Mouse (Mus musculus): ENCODE results near the gene Cyp4f15. TPM values are rescaled to one million over a fixed set of nuclear protein-coding genes. Genes with fewer than 3 reads are reported as not detected.
A peak's percentile ranks its signal among the peaks of the same experiment; 100 is the strongest.

Cyp4f15 gene
- 2.3 and 3.8 TPM in 2 replicates for polyA plus RNA-seq (2016; fragmentation: Nextera tagmentation; extraction: Ambion mirVana)

- H3K4me1 ChIP-seq (replicated peaks), result peaks cover 25% of the 10 kb centered on the region
- DNase-seq (ENCODE audit: low spot score), result peak; percentile 71
- peak within 1 kb of the TSS; percentile 86 for H3K27ac ChIP-seq
- H3K27me3 ChIP-seq (ENCODE audit: insufficient read depth, poor library complexity, severe bottlenecking), result no peaks in the 10 kb centered on the region
- WGBS, result 20% methylated on average over 7 of the region's 7 CpGs
- no peaks in the 10 kb centered on the region for H3K9me3 ChIP-seq
- no peaks in the 10 kb centered on the region for H3K36me3 ChIP-seq
- H3K4me3 ChIP-seq, result peak within 1 kb of the TSS; percentile 6; the same call in 1 of the 2 replicates
Observed at GRCm38 (mm10) chr17:32685048-32685750, at the start of gene Cyp4f15. Gene Cyp4f15, plus strand, starts transcription at chr17:32685627.

- DNase-seq (ENCODE audit: low spot score), result no peak
- Histone ChIP-seq H3K4me3 (no peak overlapping the region), H3K4me1 (replicated peaks) (peaks cover 5% of the 10 kb centered on the region; the same call in 1 of the 2 replicates), H3K9me3 (no peaks in the 10 kb centered on the region), H3K27ac (no peak overlapping the region), H3K36me3 (no peaks in the 10 kb centered on the region), H3K27me3 (ENCODE audit: insufficient read depth, poor library complexity, severe bottlenecking) (no peaks in the 10 kb centered on the region)
- WGBS, result 56% methylated on average over 3 of the region's 3 CpGs
Observed at GRCm38 (mm10) chr17:32636341-32636740, 49.1 kb upstream of the Cyp4f15 start.

- WGBS, result 83% methylated on average over 2 of the region's 2 CpGs
- no peak for DNase-seq (ENCODE audit: low spot score)
- no peaks in the 10 kb centered on the region for H3K9me3 ChIP-seq
- H3K27me3 ChIP-seq (ENCODE audit: insufficient read depth, poor library complexity, severe bottlenecking), result no peaks in the 10 kb centered on the region
- H3K4me3 ChIP-seq, result no peak overlapping the region
- H3K27ac ChIP-seq, result no peak overlapping the region
- peaks cover 5% of the 10 kb centered on the region; the same call in 1 of the 2 replicates for H3K4me1 ChIP-seq (replicated peaks)
- no peaks in the 10 kb centered on the region for H3K36me3 ChIP-seq
Observed at GRCm38 (mm10) chr17:32637151-32637550, 48.3 kb upstream of the Cyp4f15 start.

GRCm38 (mm10) chr17:32646631-32647030, 38.8 kb upstream of the Cyp4f15 start:
- DNase-seq (ENCODE audit: low spot score), result no peak
- Histone ChIP-seq H3K27me3 (ENCODE audit: insufficient read depth, poor library complexity, severe bottlenecking) (no peaks in the 10 kb centered on the region), H3K4me3 (no peak overlapping the region), H3K36me3 (no peaks in the 10 kb centered on the region), H3K9me3 (no peaks in the 10 kb centered on the region), H3K4me1 (replicated peaks) (no peaks in the 10 kb centered on the region), H3K27ac (no peak overlapping the region)
- WGBS, result 82% methylated on average over 4 of the region's 4 CpGs

- H3K9me3 ChIP-seq, result no peaks in the 10 kb centered on the region
- WGBS, result 94% methylated on average over 4 of the region's 4 CpGs
- no peaks in the 10 kb centered on the region for H3K4me1 ChIP-seq (replicated peaks)
- H3K36me3 ChIP-seq, result no peaks in the 10 kb centered on the region
- no peak overlapping the region for H3K4me3 ChIP-seq
- no peak overlapping the region for H3K27ac ChIP-seq
- no peaks in the 10 kb centered on the region for H3K27me3 ChIP-seq (ENCODE audit: insufficient read depth, poor library complexity, severe bottlenecking)
- no peak for DNase-seq (ENCODE audit: low spot score)
Observed at GRCm38 (mm10) chr17:32653860-32654259, 31.6 kb upstream of the Cyp4f15 start.

GRCm38 (mm10) chr17:32657041-32657440, 28.4 kb upstream of the Cyp4f15 start:
- no peak for DNase-seq (ENCODE audit: low spot score)
- no peaks in the 10 kb centered on the region for H3K36me3 ChIP-seq
- no peak overlapping the region for H3K27ac ChIP-seq
- no peaks in the 10 kb centered on the region for H3K27me3 ChIP-seq (ENCODE audit: insufficient read depth, poor library complexity, severe bottlenecking)
- no peak overlapping the region for H3K4me3 ChIP-seq
- no peaks in the 10 kb centered on the region for H3K9me3 ChIP-seq
- H3K4me1 ChIP-seq (replicated peaks), result no peaks in the 10 kb centered on the region
- WGBS, result 81% methylated on average over 3 of the region's 3 CpGs

- DNase-seq (ENCODE audit: low spot score), result no peak
- no peak overlapping the region for H3K27ac ChIP-seq
- WGBS, result 68% methylated on average over 1 of the region's 1 CpGs
- no peaks in the 10 kb centered on the region for H3K27me3 ChIP-seq (ENCODE audit: insufficient read depth, poor library complexity, severe bottlenecking)
- H3K9me3 ChIP-seq, result no peaks in the 10 kb centered on the region
- no peak overlapping the region for H3K4me3 ChIP-seq
- no peaks in the 10 kb centered on the region for H3K4me1 ChIP-seq (replicated peaks)
- no peaks in the 10 kb centered on the region for H3K36me3 ChIP-seq
Observed at GRCm38 (mm10) chr17:32658246-32658645, 27.2 kb upstream of the Cyp4f15 start.

- H3K4me1 ChIP-seq (replicated peaks), result no peaks in the 10 kb centered on the region
- DNase-seq (ENCODE audit: low spot score), result no peak
- H3K36me3 ChIP-seq, result no peaks in the 10 kb centered on the region
- no peak within 1 kb of the TSS for H3K27ac ChIP-seq
- H3K27me3 ChIP-seq (ENCODE audit: insufficient read depth, poor library complexity, severe bottlenecking), result no peaks in the 10 kb centered on the region
- 63% methylated on average over 2 of the region's 2 CpGs for WGBS
- no peaks in the 10 kb centered on the region for H3K9me3 ChIP-seq
- H3K4me3 ChIP-seq, result no peak within 1 kb of the TSS
Observed at GRCm38 (mm10) chr17:32658712-32659111, 26.7 kb upstream of the Cyp4f15 start, which contains the start of gene Cyp4f40. Gene Cyp4f40, plus strand, starts transcription at chr17:32658900.

- Histone ChIP-seq H3K4me1 (replicated peaks) (peaks cover 6% of the 10 kb centered on the region; the same call in 1 of the 2 replicates), H3K27me3 (ENCODE audit: insufficient read depth, poor library complexity, severe bottlenecking) (no peaks in the 10 kb centered on the region), H3K4me3 (no peak overlapping the region), H3K36me3 (no peaks in the 10 kb centered on the region), H3K27ac (no peak overlapping the region), H3K9me3 (no peaks in the 10 kb centered on the region)
- WGBS, result 69% methylated on average over 7 of the region's 7 CpGs
- DNase-seq (ENCODE audit: low spot score), result no peak
Observed at GRCm38 (mm10) chr17:32673976-32674375, 11.5 kb upstream of the Cyp4f15 start.

- H3K27me3 ChIP-seq (ENCODE audit: insufficient read depth, poor library complexity, severe bottlenecking), result no peaks in the 10 kb centered on the region
- peak; percentile 27 for DNase-seq (ENCODE audit: low spot score)
- 44% methylated on average over 21 of the region's 21 CpGs for WGBS
- peak overlapping the region; percentile 16; the same call in 1 of the 2 replicates for H3K4me3 ChIP-seq
- no peak overlapping the region for H3K27ac ChIP-seq
- no peaks in the 10 kb centered on the region for H3K9me3 ChIP-seq
- peaks cover 6% of the 10 kb centered on the region; the same call in 1 of the 2 replicates for H3K4me1 ChIP-seq (replicated peaks)
- H3K36me3 ChIP-seq, result no peaks in the 10 kb centered on the region
Observed at GRCm38 (mm10) chr17:32676040-32676635, 9.3 kb upstream of the Cyp4f15 start.

GRCm38 (mm10) chr17:32680404-32680803, 5.0 kb upstream of the Cyp4f15 start:
- Histone ChIP-seq H3K36me3 (no peaks in the 10 kb centered on the region), H3K4me3 (no peak overlapping the region), H3K27me3 (ENCODE audit: insufficient read depth, poor library complexity, severe bottlenecking) (no peaks in the 10 kb centered on the region), H3K9me3 (no peaks in the 10 kb centered on the region), H3K27ac (no peak overlapping the region), H3K4me1 (replicated peaks) (peaks cover 19% of the 10 kb centered on the region)
- 31% methylated on average over 2 of the region's 2 CpGs for WGBS
- DNase-seq (ENCODE audit: low spot score), result peak; percentile 24

GRCm38 (mm10) chr17:32686722-32687121, 1.3 kb downstream of the Cyp4f15 start:
- H3K27me3 ChIP-seq (ENCODE audit: insufficient read depth, poor library complexity, severe bottlenecking), result no peaks in the 10 kb centered on the region
- peaks cover 25% of the 10 kb centered on the region for H3K4me1 ChIP-seq (replicated peaks)
- DNase-seq (ENCODE audit: low spot score), result no peak
- H3K4me3 ChIP-seq, result no peak overlapping the region
- H3K27ac ChIP-seq, result no peak overlapping the region
- H3K9me3 ChIP-seq, result no peaks in the 10 kb centered on the region
- H3K36me3 ChIP-seq, result no peaks in the 10 kb centered on the region
- 95% methylated on average over 5 of the region's 5 CpGs for WGBS

- Histone ChIP-seq H3K4me1 (replicated peaks) (peaks cover 6% of the 10 kb centered on the region), H3K9me3 (no peaks in the 10 kb centered on the region), H3K36me3 (no peaks in the 10 kb centered on the region; the same call in 1 of the 2 replicates), H3K27ac (no peak overlapping the region), H3K4me3 (no peak overlapping the region), H3K27me3 (ENCODE audit: insufficient read depth, poor library complexity, severe bottlenecking) (no peaks in the 10 kb centered on the region)
- WGBS, result 95% methylated on average over 1 of the region's 1 CpGs
- DNase-seq (ENCODE audit: low spot score), result no peak
Observed at GRCm38 (mm10) chr17:32690959-32691358, 5.5 kb downstream of the Cyp4f15 start.

Data from hindbrain, embryonic 10.5 days (tissue).